Mouse (Mus musculus) retina, embryonic 14.5 days (tissue): ENCODE measurements around the gene 4930453N24Rik.

Experiments
- DNase-seq: peaks from one replicate; pipeline ENCODE4 v3.0.0-alpha.2; 2015; ENCODE audit warnings: low spot score

The 4930453N24Rik gene

DNA sequence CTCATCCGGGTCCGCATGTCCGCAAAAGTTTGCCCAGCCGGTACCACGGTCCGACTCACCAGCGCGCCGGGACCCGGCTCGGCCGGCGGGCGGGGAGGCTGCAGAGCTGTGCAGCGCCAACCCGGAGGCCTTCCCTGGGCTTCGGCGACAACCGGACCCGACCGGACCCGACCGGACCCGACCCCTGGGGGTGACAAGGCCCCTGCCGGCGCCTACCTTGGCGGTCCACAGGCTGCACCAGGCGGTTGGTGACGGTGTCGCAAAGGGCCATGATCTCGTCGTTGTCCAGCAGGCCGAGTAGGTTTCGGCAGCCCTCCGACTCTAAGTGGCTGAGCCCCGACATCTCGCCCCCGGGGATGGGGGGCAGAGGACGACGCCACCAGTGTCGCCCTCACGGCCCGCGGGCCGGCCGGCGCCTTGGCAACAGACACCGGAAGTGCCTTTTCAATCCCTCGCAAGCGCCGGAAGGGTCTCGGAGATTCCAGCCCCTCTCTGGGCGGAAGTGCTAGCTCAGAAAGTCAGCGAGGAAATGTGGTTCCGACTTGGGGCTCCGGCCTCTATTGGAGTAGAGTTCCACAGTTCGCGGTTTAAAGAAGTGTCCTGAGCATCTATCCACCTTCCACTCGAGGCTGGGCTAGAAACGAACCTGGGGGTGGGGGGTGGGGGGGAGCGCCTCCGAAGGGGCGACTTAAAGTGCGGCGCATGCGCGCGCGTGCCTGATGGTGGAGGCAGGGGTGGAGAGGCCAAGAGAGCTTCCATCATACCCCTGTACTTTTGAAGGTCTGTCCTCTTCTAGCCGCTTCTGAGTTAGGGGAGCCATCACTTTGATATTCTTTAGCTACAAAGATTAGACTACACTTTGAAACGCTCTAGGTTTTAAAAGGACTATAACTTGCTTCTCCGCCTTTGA, at the start of gene 4930453N24Rik:
Gene 4930453N24Rik (minus strand): TSS at position 641 of the 910 bp plus-strand sequence.
- DNase-seq = peak; percentile 91

GRCm38 (mm10) chr16:64817094-64817765, 46.3 kb upstream of the 4930453N24Rik start:
- DNase-seq = no peak

DNA sequence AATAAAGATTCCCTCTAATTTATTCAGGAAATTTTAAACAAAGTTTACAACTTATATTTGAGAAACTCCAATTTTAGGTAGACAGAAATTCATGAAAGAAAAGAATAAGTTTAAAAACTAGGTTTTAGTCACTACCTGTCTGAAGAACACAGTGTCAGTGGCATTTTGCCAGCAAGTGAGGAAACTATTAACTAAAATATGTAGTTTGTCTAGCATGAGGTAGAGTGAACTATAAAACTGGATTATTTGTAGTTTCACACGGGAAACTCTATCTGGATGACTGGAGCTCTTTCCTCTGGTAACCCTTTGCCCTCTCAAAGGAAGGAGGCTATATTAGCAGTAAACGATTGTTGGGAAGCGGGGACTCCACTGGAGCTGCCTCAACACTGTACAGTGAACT, 32.1 kb upstream of the 4930453N24Rik start:
- DNase-seq = no peak

DNA sequence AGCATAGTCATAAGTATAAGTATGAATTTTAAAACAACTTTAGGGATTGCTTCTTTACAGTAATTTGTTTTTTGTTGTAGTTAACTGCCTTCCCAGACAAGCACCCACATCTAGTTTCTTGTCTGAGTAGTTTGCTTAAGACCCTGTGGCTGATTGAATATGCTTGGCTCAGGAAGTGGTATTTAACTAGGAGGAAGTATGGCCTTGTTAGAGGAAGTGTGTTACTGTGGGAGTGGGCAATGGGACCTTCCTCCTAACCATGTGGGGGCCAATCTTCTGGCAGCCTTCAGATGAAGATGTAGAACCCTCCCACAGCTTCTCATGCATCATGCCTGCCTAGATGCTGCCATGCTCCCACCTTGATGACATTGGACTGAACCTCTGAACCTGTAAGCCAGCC, 30.7 kb upstream of the 4930453N24Rik start:
- DNase-seq = no peak

- no peak for DNase-seq
Observed at GRCm38 (mm10) chr16:64800393-64800792, 29.4 kb upstream of the 4930453N24Rik start.

- no peak for DNase-seq
Observed at GRCm38 (mm10) chr16:64794802-64795201, 23.8 kb upstream of the 4930453N24Rik start.

- DNase-seq = no peak
Observed at GRCm38 (mm10) chr16:64789706-64790105, 18.7 kb upstream of the 4930453N24Rik start.

DNA sequence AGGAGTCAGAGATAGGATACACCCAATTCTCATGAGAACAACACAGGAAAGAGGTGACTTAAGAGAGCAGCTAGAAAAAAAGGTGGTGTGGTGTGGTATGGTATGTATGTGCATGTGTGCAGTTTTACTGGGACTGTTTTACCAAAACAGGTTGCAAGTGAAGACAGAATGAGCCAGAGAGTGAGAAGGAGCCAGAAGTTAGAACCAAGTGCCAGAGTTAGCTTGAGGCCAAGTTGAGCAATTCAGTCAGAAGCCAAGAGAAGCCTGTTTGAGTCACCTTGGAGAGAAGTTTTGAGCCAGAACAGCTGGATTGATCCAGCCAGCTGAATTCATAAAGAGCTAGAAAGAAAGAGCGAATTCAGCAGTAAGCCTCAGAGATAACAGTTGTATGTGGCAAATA, 4.6 kb upstream of the 4930453N24Rik start:
- no peak for DNase-seq

GRCm38 (mm10) chr16:64771431-64771818, 464 bp upstream of the 4930453N24Rik start:
- DNase-seq = no peak

DNA sequence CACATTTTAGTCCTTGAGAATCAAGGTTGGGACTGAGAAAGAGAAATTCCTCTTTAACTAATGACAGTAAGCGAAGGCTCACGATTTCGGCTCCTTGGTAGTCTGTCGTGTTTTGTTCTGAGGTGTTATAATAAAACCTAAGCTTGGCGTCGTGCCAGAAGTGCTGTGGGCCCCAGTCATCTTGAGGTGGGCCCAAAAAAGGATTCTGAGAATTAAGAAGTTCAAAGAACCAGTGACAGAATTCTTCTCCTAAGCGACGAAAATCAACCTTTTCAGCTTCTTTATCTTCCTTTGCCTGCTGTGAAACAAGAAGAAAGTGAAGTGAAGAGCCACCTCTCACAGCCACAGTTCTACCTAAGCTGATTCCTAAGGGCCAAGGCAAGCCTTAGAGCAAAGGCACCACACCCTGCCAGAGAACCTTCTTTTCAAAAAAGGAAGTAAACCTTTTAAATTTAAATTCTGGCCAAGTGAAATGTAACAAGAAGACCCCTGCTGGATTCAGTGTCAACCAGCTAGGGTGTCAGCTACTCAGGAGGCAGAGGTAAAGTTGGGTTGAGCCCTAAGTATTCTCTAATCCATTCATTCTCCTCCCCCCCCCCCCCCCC, 4.2 kb downstream of the 4930453N24Rik start:
- DNase-seq = no peak

DNA sequence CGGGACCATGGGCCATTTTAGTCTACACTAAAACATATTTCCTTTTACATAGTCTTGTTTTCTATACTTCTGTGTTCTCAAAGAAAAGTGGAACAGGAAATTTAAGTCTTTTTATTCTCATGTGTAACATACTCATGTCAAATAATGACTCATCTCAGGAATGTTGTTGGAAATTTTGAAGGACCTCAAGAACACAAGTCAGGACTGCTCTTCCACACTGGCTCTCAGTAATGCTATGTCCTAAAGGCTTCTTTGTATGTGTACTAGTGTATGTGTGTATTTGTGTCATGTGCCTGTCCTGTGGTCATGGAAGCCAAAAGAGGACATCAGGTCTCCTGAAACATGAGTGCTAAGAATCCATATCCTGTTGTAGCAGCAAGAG, 11.7 kb downstream of the 4930453N24Rik start:
- DNase-seq = no peak

GRCm38 (mm10) chr16:64758561-64759244, 12.3 kb downstream of the 4930453N24Rik start:
- DNase-seq = no peak

DNA sequence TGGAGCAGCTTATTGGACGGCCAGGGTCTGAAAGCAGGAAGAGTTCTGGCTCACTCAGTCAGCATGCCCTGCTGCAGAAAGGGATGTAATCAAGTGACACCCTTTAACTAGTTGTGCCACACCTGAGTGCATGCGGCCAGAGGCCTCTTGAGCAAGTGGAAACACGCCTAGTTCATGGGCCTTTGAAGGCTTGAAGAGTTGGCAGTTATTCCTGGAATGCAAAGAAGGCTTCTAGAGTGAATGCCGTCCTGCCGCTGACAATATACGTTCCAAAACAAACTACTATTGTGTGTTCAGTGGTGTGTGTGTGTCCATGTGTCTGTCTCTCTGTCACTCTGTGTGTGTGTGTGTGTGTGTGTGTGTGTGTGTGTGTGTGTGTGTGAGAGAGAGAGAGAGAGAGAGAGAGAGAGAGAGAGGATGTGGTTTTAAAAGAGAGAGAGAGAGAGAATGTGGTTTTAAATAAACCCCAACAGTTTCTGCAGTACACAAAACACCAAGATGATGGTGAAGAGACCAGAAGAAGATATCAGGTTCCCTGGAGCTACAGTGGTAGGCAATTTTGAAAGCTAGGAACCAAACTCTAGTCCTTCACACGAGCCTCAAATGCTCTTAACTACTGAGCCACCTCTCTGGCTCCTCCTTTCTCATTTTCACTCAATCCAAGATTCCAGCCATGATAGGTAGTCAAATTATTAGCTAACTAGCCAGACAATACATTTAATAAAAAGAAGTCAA, 13.1 kb downstream of the 4930453N24Rik start:
- no peak for DNase-seq

GRCm38 (mm10) chr16:64756321-64756720, 14.6 kb downstream of the 4930453N24Rik start:
- DNase-seq = no peak

- DNase-seq = peak; percentile 77
Observed at GRCm38 (mm10) chr16:64754743-64755139, 16.2 kb downstream of the 4930453N24Rik start.

- DNase-seq = no peak
Observed at GRCm38 (mm10) chr16:64753990-64754742, 16.8 kb downstream of the 4930453N24Rik start.

DNA sequence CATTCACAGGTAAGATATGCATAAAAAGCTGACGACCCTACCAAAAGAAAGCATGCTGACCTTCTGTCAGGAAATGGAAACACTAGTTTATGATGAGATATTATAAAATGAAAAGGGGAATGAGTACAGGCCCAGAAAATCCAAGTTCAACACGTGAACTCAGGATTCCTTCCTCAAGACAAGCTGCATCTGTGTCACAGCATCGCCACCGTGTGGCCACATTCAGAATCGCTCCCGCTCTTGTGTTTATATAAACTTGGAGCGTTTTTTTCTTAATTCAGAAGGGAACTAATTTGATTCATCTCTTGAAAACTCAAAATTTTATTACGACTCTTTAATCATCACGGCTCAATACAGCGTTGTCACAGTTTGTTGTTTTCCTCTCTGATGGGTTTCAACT, 22.7 kb downstream of the 4930453N24Rik start:
- DNase-seq = peak; percentile 89

DNA sequence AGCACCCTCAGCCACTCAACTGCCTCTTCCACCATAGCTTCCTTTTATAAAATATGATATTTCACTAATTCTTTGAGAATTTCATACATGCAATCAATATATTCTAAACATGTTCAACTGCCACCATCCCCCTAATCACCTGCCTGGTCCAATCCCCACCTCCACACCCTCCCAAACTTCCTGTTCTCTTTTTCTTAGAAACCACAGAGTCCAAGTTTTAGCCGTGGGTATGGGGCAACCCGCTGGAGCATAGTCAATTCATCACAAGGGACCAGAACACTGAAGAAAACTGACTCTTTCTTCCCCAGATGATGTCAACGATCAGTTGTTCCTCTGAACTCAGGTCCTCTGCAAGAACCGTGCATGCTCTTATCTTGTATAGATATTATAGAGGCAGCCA, 25.9 kb downstream of the 4930453N24Rik start:
- no peak for DNase-seq

DNA sequence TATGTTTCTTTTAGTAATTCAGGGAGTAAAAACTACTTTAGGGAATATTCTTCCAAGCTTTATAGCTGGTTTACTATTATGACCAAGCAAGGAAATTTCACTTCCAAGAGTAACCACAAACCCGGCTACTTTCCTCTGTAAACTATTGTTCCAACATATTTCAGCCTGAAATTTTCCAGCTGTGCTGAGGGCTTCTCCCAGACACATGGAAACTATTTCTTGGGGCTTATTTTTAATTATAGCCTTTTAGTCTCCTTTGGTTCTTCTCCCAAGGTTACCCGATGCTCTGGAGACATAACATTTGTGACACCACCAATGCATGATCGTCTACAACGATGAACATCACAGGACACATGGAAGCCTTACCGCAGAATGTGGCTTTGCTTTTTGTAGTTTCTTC, 33.7 kb downstream of the 4930453N24Rik start:
- DNase-seq = no peak

DNA sequence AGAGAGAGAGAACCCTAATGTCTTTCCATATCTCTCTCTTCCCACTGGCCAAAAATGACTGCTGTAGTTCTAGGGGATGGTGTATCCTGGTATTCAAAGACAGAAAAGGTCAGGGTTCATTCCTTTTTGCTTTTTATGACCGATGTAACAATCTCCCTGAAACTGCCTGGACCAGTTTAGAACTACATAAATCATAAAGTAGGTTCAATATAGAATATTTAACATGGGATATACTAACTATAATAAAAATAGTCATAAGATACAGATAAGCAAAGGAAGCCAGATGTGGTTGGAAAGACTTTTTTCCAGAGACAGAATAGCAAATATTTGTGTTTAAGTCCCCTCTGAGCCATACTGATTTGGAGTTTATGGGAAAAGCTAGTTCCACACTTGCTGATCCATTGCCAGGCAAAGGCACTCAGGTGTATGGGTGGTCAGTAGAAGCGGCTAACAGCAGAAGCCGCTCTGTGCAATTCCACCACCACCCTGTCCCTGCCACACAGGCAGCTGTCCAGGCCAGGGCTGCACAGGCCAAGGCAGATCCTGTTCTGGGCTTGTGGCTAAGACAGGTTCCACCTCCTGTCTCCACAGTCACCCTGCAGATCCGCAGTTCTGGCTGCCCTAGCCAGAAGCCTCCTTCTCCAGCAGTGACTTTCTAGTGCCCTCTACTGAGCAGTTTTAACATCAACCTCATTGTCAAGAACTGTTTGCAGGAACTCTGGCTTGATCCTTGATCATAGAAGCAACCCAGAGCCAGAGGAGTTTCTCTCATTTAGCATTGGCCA, 47.5 kb downstream of the 4930453N24Rik start:
- peak; percentile 84 for DNase-seq
